Mouse (Mus musculus) brain, embryonic 14.5 days (tissue): ENCODE data around the gene 2810459M11Rik.

ENCODE experiments used
- CTCF ChIP-seq: fragments of 200-500 bp; IDR thresholded peaks from 2 replicates; pipeline ENCODE4 v1.5.1; 2012; ENCODE audit warnings: inconsistent platforms, mild to moderate bottlenecking, moderate library complexity, borderline replicate concordance; ENCODE audit not compliant: insufficient read depth, insufficient read length; ENCODE audit errors: extremely low read depth
- POLR2A ChIP-seq: fragments of 200-500 bp; IDR thresholded peaks from 2 replicates; pipeline ENCODE4 v1.6.1; 2012; ENCODE audit warnings: mild to moderate bottlenecking, inconsistent platforms, borderline replicate concordance; ENCODE audit not compliant: poor library complexity, insufficient read depth, insufficient read length, severe bottlenecking; ENCODE audit errors: extremely low read depth

DNA sequence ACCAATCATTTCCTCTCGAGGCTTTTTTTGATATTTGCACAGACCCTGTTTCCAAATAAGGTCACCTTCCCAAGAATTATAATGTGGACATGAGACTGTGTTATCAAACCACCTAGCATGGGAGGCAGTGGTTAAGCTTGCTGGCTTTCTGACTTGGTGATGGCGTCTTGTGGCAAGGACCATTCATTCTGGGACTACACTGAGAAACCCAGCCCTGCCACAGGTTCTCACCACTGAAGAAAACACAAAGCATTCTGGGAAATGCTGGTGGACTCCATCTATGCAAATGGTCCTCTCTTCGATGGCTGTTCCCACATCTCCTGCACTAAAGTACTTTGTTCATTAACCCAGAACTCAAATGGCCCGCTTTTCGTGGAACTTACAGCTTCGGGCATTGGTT is 39.6 kb upstream of the 2810459M11Rik start:
- TF ChIP-seq CTCF (no peak), POLR2A (no peak)
